Mouse (Mus musculus): Measurements from ENCODE around the gene Amdhd2. TPM values are rescaled to one million over a fixed set of nuclear protein-coding genes. Genes with fewer than 3 reads are reported as not detected.

Gene Amdhd2
- total and polyA plus RNA-seq, 3 experiments = 0.64 TPM; not detected in 2

DNA sequence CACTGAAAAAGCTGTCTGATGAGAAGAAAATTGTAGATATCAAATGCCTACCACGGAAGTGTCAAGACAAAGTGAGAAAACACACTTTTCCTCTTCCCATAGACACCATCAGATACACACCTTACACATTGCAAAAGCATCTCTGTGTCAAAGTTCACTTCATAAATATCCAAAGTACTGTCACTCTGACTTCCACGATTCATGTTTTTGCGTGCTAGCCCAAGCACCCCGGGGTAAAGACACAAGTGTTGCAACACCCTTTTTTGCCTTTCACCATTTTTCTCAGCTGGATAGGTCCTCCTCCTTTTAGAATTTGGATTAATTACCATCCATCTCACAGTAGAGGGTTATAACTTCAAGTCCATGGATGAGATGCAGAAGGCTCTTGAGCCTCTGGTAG is 23.6 kb downstream of the Amdhd2 start:
- Histone ChIP-seq H3K4me3 (replicated peaks in 1 of 3; ENCODE audit: low read depth in 2 of 3, low read length in 2 of 3, poor library complexity in 1 of 3) (peak overlapping the region in 2 of 3 experiments; percentile 88 to 92), H3K27me3 (replicated peaks) (no peaks in the 10 kb centered on the region), H3K4me2 (ENCODE audit: insufficient read depth, low read depth, poor library complexity, severe bottlenecking) (peak overlapping the region; percentile 100), H3K36me3 (replicated peaks in 1 of 2; ENCODE audit: control insufficient read depth in 1 of 2, insufficient read depth in 1 of 2, low read length in 1 of 2) (peaks cover 0 to 9% of the 10 kb centered on the region in 2 experiments), H3K79me2 (replicated peaks; ENCODE audit: control insufficient read depth, extremely low read depth, insufficient read depth, poor library complexity, severe bottlenecking) (peaks cover 33% of the 10 kb centered on the region), H3K9ac (ENCODE audit: insufficient read depth, low read depth) (peak overlapping the region; percentile 89; the same call in 1 of the 2 replicates), H3K4me1 (ENCODE audit: control insufficient read depth in 1 of 2, insufficient read depth in 2 of 2) (peaks cover 12 to 56% of the 10 kb centered on the region in 2 experiments), H3K27ac (ENCODE audit: insufficient read depth, low read depth) (no peak overlapping the region), H3K9me3 (replicated peaks; ENCODE audit: low read length) (no peaks in the 10 kb centered on the region)
- in situ Hi-C loops (cut with MboI; ENCODE audit: low pct_ligation_motif_present, low pct_unique_long_range_greater_than_20kb, low sequenced_read_pairs) = no loop called here
- DNase-seq (ENCODE audit: extremely low read depth) = no peak
- no peak for TF ChIP-seq MAZ (IDR thresholded peaks at IDR 0.05; ENCODE audit: low read depth, low read length)
- TF ChIP-seq MYC (IDR thresholded peaks at IDR 0.05; ENCODE audit: low read depth, low read length) = no peak
- TF ChIP-seq UBTF (IDR thresholded peaks at IDR 0.05; ENCODE audit: low read depth, low read length) = no peak
- no peak for TF ChIP-seq CHD1 (IDR thresholded peaks at IDR 0.05; ENCODE audit: low read depth, low read length)
- TF ChIP-seq JUN (IDR thresholded peaks at IDR 0.05; ENCODE audit: insufficient read depth, low read depth, low read length) = no peak
- no peak for TF ChIP-seq USF2 (conservative IDR thresholded peaks at IDR 0.05; ENCODE audit: low read depth, low read length)
- no peak for TF ChIP-seq GABPA (IDR thresholded peaks at IDR 0.05; ENCODE audit: insufficient replicate concordance, low read depth, low read length)
- TF ChIP-seq RAD21 (IDR thresholded peaks at IDR 0.05; ENCODE audit: low read depth, low read length) = no peak
- no peak for TF ChIP-seq CTCF (conservative IDR thresholded peaks at IDR 0.05 in 1 of 2, IDR thresholded peaks at IDR 0.05 in 1 of 2; ENCODE audit: low read depth in 2 of 2, low read length in 2 of 2)
- TF ChIP-seq SIN3A (IDR thresholded peaks at IDR 0.05; ENCODE audit: low read length) = no peak
- no peak for TF ChIP-seq BHLHE40 (IDR thresholded peaks at IDR 0.05; ENCODE audit: low read depth, low read length)
- TF ChIP-seq ZMIZ1 (IDR thresholded peaks at IDR 0.05; ENCODE audit: low read depth, low read length) = no peak
- TF ChIP-seq POLR2AphosphoS2 (IDR thresholded peaks at IDR 0.05; ENCODE audit: low read depth, low read length) = no peak
- no peak for TF ChIP-seq ZNF384 (IDR thresholded peaks at IDR 0.05; ENCODE audit: low read depth, low read length)
- dilution Hi-C loops (cut with MboI; ENCODE audit: extremely low pct_ligation_motif_present, extremely low pct_unique_long_range_greater_than_20kb, low sequenced_read_pairs) = no loop called here

DNA sequence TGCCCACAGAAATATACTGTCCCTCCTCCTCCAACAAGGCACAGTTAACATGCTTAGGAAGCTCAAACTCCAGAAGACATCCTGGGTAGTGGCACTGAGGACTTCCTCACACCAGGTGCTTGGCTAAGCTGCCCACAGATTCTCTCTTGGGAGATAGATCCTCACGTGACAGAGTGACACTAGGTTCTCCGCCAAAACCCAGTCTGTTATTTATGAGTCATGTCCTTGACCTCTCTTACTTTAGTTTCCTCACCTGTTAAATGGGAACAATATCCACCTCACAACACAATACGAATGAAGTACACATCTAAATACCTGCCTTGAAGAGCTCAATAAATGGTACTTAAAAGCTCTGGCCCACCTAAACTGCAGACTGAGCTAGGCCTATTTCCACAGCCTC is 24.3 kb downstream of the Amdhd2 start:
- Histone ChIP-seq H3K79me2 (replicated peaks; ENCODE audit: control insufficient read depth, extremely low read depth, insufficient read depth, poor library complexity, severe bottlenecking) (peaks cover 38% of the 10 kb centered on the region), H3K4me1 (ENCODE audit: control insufficient read depth in 1 of 2, insufficient read depth in 2 of 2) (peaks cover 12 to 56% of the 10 kb centered on the region in 2 experiments), H3K36me3 (replicated peaks in 1 of 2; ENCODE audit: control insufficient read depth in 1 of 2, insufficient read depth in 1 of 2, low read length in 1 of 2) (peaks cover 0 to 14% of the 10 kb centered on the region in 2 experiments), H3K27ac (ENCODE audit: insufficient read depth, low read depth) (no peak overlapping the region), H3K4me2 (ENCODE audit: insufficient read depth, low read depth, poor library complexity, severe bottlenecking) (peak overlapping the region; percentile 100; the same call in 1 of the 2 replicates), H3K9ac (ENCODE audit: insufficient read depth, low read depth) (no peak overlapping the region), H3K4me3 (replicated peaks in 1 of 3; ENCODE audit: low read depth in 2 of 3, low read length in 2 of 3, poor library complexity in 1 of 3) (no peak overlapping the region), H3K9me3 (replicated peaks; ENCODE audit: low read length) (no peaks in the 10 kb centered on the region), H3K27me3 (replicated peaks) (no peaks in the 10 kb centered on the region)
- TF ChIP-seq PAX5 (IDR thresholded peaks at IDR 0.05; ENCODE audit: low read length) (no peak), TCF12 (IDR thresholded peaks at IDR 0.05; ENCODE audit: low read depth, low read length) (no peak), ETS1 (conservative IDR thresholded peaks at IDR 0.05; ENCODE audit: low read depth, low read length) (0 out of 2 replicates have a peak, but pooled peaks have one; percentile 13), USF1 (IDR thresholded peaks at IDR 0.05; ENCODE audit: low read depth, low read length) (peak; percentile 46), MXI1 (IDR thresholded peaks at IDR 0.05; ENCODE audit: low read depth, low read length) (no peak), POLR2A (IDR thresholded peaks at IDR 0.05; ENCODE audit: low read depth, low read length) (no peak), USF2 (conservative IDR thresholded peaks at IDR 0.05; ENCODE audit: low read depth, low read length) (peak; percentile 56), EP300 (IDR thresholded peaks at IDR 0.05; ENCODE audit: low read length) (peak; percentile 41; the same call in 1 of the 2 replicates), BHLHE40 (IDR thresholded peaks at IDR 0.05; ENCODE audit: low read depth, low read length) (peak; percentile 86)
- dilution Hi-C loops (cut with MboI; ENCODE audit: extremely low pct_ligation_motif_present, extremely low pct_unique_long_range_greater_than_20kb, low sequenced_read_pairs) = no loop called here
- in situ Hi-C loops (cut with MboI; ENCODE audit: low pct_ligation_motif_present, low pct_unique_long_range_greater_than_20kb, low sequenced_read_pairs) = no loop called here
- DNase-seq (ENCODE audit: extremely low read depth) = peak; percentile 60
